Comparison of ENCODE assay signal across 18 mouse cellular contexts in the genomic region with DNA sequence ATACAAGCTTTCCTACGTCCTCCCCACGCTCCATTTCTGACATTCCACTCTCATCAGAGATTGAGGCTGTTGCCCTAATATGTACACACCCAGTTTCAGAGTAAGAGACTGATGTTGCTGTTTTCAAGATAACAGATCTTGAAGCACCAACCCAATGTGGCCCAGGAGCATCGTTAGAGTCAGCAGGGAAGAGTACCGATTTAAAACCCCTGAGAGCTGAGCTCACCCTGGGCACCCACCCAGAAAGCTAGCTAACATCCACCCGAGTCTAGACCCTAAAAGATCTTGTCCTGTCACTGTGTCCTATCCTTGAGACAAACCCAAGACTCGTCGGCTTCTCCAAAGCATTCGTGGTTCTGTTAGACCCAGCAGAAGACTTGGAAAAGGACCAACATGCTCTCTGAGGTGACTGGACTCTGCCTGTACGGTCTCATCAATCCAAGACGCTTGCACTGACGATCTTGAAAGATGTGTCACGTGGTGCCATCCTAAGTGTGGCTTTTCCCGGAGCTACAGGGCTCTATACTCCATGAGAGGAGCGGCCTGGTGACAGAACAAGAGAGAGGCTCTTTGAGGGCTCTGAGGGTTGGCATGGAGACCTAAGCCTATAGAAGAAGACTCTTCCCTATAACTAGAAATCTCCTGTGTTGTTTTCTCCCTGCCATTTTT.
DNase-seq lines count a peak whose midpoint lies in the region; ATAC-seq lines count a peak whose summit lies in the region.
"Had no signal": no experiment of that assay in that cellular context is flagged by ENCODE, and none has a peak within 500 bp of the region (broad histone marks: within the 10 kb centered on the region; RNA-seq: fewer than 3 reads in every experiment).

No protein-coding gene starts in this region.

- no peak overlapping the region for H3K4me3 ChIP-seq in forebrain, embryonic 12.5 days (replicated peaks)
- H3K4me3 ChIP-seq in forebrain, embryonic 16.5 days (replicated peaks; ENCODE audit: low read length) = no peak overlapping the region
- H3K4me3 ChIP-seq in hindbrain, embryonic 14.5 days (replicated peaks; ENCODE audit: low read length) = no peak overlapping the region
- H3K4me3 ChIP-seq in hindbrain, embryonic 11.5 days (ENCODE audit: low read depth, low read length) = no peak overlapping the region
- H3K4me3 ChIP-seq in heart, embryonic 15.5 days = no peak overlapping the region
- no peak overlapping the region for H3K4me3 ChIP-seq in neural tube, embryonic 15.5 days (replicated peaks)
- H3K4me3 ChIP-seq: stomach, embryonic 15.5 days had no signal

- 89% methylated on average over 14 of the region's 14 CpGs for WGBS in forebrain, embryonic 12.5 days
- 86% methylated on average over 14 of the region's 14 CpGs for WGBS in forebrain, embryonic 16.5 days
- 82% methylated on average over 14 of the region's 14 CpGs for WGBS in hindbrain, embryonic 14.5 days
- WGBS in hindbrain, embryonic 11.5 days = 91% methylated on average over 14 of the region's 14 CpGs
- WGBS in heart, embryonic 15.5 days = 69% methylated on average over 14 of the region's 14 CpGs
- 84% methylated on average over 14 of the region's 14 CpGs for WGBS in neural tube, embryonic 15.5 days

- no peak for ATAC-seq in forebrain, embryonic 12.5 days (ENCODE audit: low FRiP score)
- no peak for ATAC-seq in forebrain, embryonic 16.5 days
- no peak for ATAC-seq in hindbrain, embryonic 14.5 days (ENCODE audit: low FRiP score)
- no peak for ATAC-seq in hindbrain, embryonic 11.5 days (ENCODE audit: low FRiP score)
- ATAC-seq in heart, embryonic 15.5 days (replicated peaks; ENCODE audit: insufficient number of reproducible peaks, insufficient read depth, low FRiP score, low read depth) = no peak
- no peak for ATAC-seq in neural tube, embryonic 15.5 days (ENCODE audit: low FRiP score)
- ATAC-seq: forebrain, embryonic 14.5 days had no signal

- no peaks in the 10 kb centered on the region for H3K36me3 ChIP-seq in forebrain, embryonic 12.5 days (replicated peaks)
- no peaks in the 10 kb centered on the region for H3K36me3 ChIP-seq in forebrain, embryonic 16.5 days (ENCODE audit: control insufficient read depth, insufficient read depth)
- H3K36me3 ChIP-seq in hindbrain, embryonic 14.5 days (replicated peaks; ENCODE audit: control insufficient read depth, insufficient read depth) = no peaks in the 10 kb centered on the region
- no peaks in the 10 kb centered on the region for H3K36me3 ChIP-seq in hindbrain, embryonic 11.5 days (ENCODE audit: control insufficient read depth, insufficient read depth, low read length)
- H3K36me3 ChIP-seq in heart, embryonic 15.5 days = no peaks in the 10 kb centered on the region
- H3K36me3 ChIP-seq in neural tube, embryonic 15.5 days = no peaks in the 10 kb centered on the region
- H3K36me3 ChIP-seq: stomach, embryonic 15.5 days had no signal

- peak overlapping the region; percentile 32; the same call in 1 of the 2 replicates for H3K27ac ChIP-seq in forebrain, embryonic 12.5 days
- H3K27ac ChIP-seq in forebrain, embryonic 16.5 days (ENCODE audit: low read length) = no peak overlapping the region
- peak overlapping the region; percentile 49; the same call in 1 of the 2 replicates for H3K27ac ChIP-seq in hindbrain, embryonic 14.5 days
- no peak overlapping the region for H3K27ac ChIP-seq in hindbrain, embryonic 11.5 days (ENCODE audit: low read depth, low read length)
- H3K27ac ChIP-seq in heart, embryonic 15.5 days = peak overlapping the region; percentile 3
- peak overlapping the region; percentile 92 for H3K27ac ChIP-seq in neural tube, embryonic 15.5 days (replicated peaks)
- H3K27ac ChIP-seq: stomach, embryonic 15.5 days had no signal

- no peak overlapping the region for H3K9ac ChIP-seq in forebrain, embryonic 12.5 days
- H3K9ac ChIP-seq in forebrain, embryonic 16.5 days (replicated peaks; ENCODE audit: low read depth, low read length) = no peak overlapping the region
- H3K9ac ChIP-seq in hindbrain, embryonic 14.5 days = no peak overlapping the region
- no peak overlapping the region for H3K9ac ChIP-seq in hindbrain, embryonic 11.5 days (ENCODE audit: low read depth, low read length)
- no peak overlapping the region for H3K9ac ChIP-seq in heart, embryonic 15.5 days
- no peak overlapping the region for H3K9ac ChIP-seq in neural tube, embryonic 15.5 days (replicated peaks)
- H3K9ac ChIP-seq: lung, embryonic 14.5 days; stomach, embryonic 15.5 days had no signal

- H3K9me3 ChIP-seq in forebrain, embryonic 12.5 days = no peaks in the 10 kb centered on the region
- H3K9me3 ChIP-seq in forebrain, embryonic 16.5 days (ENCODE audit: control insufficient read depth, low read length) = no peaks in the 10 kb centered on the region
- H3K9me3 ChIP-seq in hindbrain, embryonic 14.5 days (ENCODE audit: control insufficient read depth, low read length) = no peaks in the 10 kb centered on the region
- H3K9me3 ChIP-seq in hindbrain, embryonic 11.5 days (ENCODE audit: control insufficient read depth, low read length) = no peaks in the 10 kb centered on the region
- H3K9me3 ChIP-seq in heart, embryonic 15.5 days (replicated peaks) = no peaks in the 10 kb centered on the region
- H3K9me3 ChIP-seq in neural tube, embryonic 15.5 days (replicated peaks) = no peaks in the 10 kb centered on the region
- H3K9me3 ChIP-seq: stomach, embryonic 15.5 days had no signal

- no peak for DNase-seq in hindbrain, embryonic 14.5 days (ENCODE audit: low spot score)
- no peak for DNase-seq in hindbrain, embryonic 11.5 days (ENCODE audit: low spot score)
- no peak for DNase-seq in adrenal gland, postnatal 4 days (ENCODE audit: low spot score in 2 of 2)
- no peak for DNase-seq in adrenal gland, postnatal 36 days
- DNase-seq: cerebellum, adult 11 months; kidney, adult 11 months; kidney, postnatal 25 days; layer of hippocampus, adult 9-11 months; lung, embryonic 14.5 days; right cerebral cortex, adult 18-20 months; spleen, adult 18-20 months had no signal

- H3K4me2 ChIP-seq in forebrain, embryonic 12.5 days = no peak overlapping the region
- H3K4me2 ChIP-seq in forebrain, embryonic 16.5 days (ENCODE audit: low read length) = no peak overlapping the region
- H3K4me2 ChIP-seq in hindbrain, embryonic 14.5 days (replicated peaks) = no peak overlapping the region
- no peak overlapping the region for H3K4me2 ChIP-seq in hindbrain, embryonic 11.5 days (replicated peaks; ENCODE audit: low read depth, low read length)
- H3K4me2 ChIP-seq in heart, embryonic 15.5 days = no peak overlapping the region
- H3K4me2 ChIP-seq in neural tube, embryonic 15.5 days = no peak overlapping the region
- H3K4me2 ChIP-seq: lung, embryonic 14.5 days; stomach, embryonic 15.5 days had no signal

- H3K27me3 ChIP-seq in forebrain, embryonic 12.5 days = no peaks in the 10 kb centered on the region
- H3K27me3 ChIP-seq in forebrain, embryonic 16.5 days (replicated peaks; ENCODE audit: control insufficient read depth, insufficient read depth, low read length) = no peaks in the 10 kb centered on the region
- H3K27me3 ChIP-seq in hindbrain, embryonic 14.5 days (ENCODE audit: control insufficient read depth, insufficient read depth, low read length) = no peaks in the 10 kb centered on the region
- no peaks in the 10 kb centered on the region for H3K27me3 ChIP-seq in hindbrain, embryonic 11.5 days (ENCODE audit: control insufficient read depth, insufficient read depth, low read length)
- no peaks in the 10 kb centered on the region for H3K27me3 ChIP-seq in heart, embryonic 15.5 days
- no peaks in the 10 kb centered on the region for H3K27me3 ChIP-seq in neural tube, embryonic 15.5 days (replicated peaks)
- H3K27me3 ChIP-seq: Patski; stomach, embryonic 15.5 days had no signal

- H3K4me1 ChIP-seq in forebrain, embryonic 12.5 days = peaks cover 41% of the 10 kb centered on the region
- H3K4me1 ChIP-seq in forebrain, embryonic 16.5 days (replicated peaks; ENCODE audit: control insufficient read depth, insufficient read depth, low read length) = peaks cover 34% of the 10 kb centered on the region
- peaks cover 48% of the 10 kb centered on the region for H3K4me1 ChIP-seq in hindbrain, embryonic 14.5 days (replicated peaks; ENCODE audit: control insufficient read depth, insufficient read depth, low read length)
- peaks cover 20% of the 10 kb centered on the region for H3K4me1 ChIP-seq in hindbrain, embryonic 11.5 days (replicated peaks; ENCODE audit: control insufficient read depth, insufficient read depth, low read length)
- peaks cover 58% of the 10 kb centered on the region for H3K4me1 ChIP-seq in heart, embryonic 15.5 days (replicated peaks)
- H3K4me1 ChIP-seq in neural tube, embryonic 15.5 days = peaks cover 61% of the 10 kb centered on the region

Comparison
In these comparisons a context has a peak if more than half of its experiments do, and no peak if none do; other contexts are left out.
1. H3K27ac ChIP-seq: peak in forebrain, embryonic 12.5 days (single experiment), hindbrain, embryonic 14.5 days (single experiment), heart, embryonic 15.5 days (single experiment) and neural tube, embryonic 15.5 days (single experiment); none in forebrain, embryonic 16.5 days (single experiment) and hindbrain, embryonic 11.5 days (single experiment).